Mouse (Mus musculus): ENCODE data around the gene Lmf1. TPM values are rescaled to one million over a fixed set of nuclear protein-coding genes. Genes with fewer than 3 reads are reported as not detected.

Gene Lmf1
- total RNA-seq, 4 experiments from 2014 or later, result 10.4 to 14.1 (median 10.8) TPM

DNA sequence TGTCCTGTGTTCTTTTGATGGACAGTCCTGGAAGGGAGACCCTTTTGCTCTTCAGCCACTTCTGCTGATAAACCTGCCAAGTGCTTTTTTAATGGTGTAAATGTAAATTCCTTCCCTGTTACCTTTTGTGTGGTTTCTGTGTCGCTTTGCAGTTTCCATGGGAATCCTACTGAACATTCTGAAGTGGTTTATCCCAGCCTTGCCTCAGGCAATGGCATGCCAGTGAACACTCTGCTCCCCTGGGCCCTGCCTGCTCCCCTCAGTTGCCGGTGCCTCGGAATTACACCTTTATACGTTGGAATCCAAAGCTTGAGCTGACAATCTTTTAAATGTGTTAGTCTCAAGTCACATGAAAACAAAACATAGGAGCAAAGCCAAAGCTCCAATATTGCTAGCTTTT, 62.1 kb downstream of the Lmf1 start:
- DNase-seq (ENCODE audit: low spot score in 2 of 2), result no peak

DNA sequence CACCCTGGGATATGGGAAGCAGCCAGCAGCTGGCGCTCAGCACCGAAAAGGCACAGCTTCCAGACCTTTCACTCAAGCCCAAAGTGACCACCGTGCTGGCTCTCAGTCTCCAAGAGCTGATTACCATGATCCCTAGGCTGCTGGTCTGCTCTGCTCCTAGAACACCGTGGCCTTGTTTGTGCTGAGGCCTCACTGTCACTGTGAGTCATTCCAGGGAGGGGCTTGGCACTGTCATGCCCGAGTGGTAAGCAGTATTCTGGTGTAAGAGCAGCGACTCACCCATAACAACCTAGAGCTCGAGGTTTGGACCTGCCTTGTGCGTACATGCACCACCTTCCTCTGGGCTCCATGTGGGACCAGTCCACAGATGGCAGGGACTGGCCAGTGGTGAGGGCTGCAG, 63.1 kb downstream of the Lmf1 start:
- DNase-seq (ENCODE audit: low spot score in 2 of 2), result peak; percentile 33 to 35

DNA sequence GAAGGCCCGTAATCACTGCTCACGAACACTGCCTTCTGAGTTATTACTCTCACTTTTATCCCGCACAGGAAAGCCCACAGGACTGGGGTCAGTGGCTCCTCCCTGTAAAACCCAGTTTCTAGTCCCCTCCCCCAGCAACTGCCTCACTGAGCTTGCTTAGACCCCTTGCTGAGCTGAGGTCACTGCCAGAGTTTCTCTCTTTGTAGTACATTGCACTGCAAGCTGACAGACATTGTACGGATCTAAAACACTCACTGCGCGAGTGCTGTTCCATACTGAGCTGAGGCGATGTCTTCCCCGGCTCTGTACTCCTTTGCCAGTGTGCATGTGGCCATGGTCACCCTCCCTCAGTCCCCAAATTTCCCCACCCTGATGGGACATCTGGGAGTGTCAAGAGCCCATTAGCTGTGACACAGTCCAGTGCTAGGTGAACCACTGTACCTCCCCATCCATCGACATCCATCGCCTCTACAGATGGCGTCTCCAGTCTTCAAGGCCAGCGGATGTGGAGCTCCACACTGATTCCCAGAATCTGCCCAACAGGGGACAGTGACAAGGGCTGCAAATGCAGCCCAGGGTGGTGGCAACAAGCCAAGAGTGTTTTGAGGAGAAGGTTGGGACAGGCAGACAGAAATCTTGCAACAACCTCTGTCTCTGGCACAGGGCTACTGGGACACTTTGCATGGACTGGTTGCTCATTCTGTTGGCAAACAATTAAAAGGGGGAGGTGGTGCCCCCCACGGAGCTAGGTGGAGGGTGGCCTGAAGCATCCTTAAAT, 64.8 kb downstream of the Lmf1 start:
- DNase-seq (ENCODE audit: low spot score in 2 of 2), result no peak

DNA sequence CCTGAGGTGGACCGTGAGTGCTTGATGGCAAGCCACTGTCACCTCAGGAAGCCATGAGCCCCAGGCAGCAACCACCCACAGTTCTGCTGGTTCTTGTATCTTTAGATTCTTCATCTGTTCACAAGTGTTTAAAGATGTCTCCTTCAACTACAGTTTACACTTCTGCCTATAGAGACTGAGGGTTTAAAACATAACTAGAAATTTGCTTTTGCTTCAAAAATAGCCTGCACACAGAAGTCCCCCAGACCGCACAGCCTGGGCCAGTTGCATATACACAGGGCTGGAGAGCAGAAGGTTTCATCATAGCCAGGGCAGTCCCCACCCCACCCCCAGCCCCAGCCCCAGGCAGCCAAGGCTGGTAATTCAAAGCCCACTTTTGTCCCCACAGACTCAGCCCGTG, 65.9 kb downstream of the Lmf1 start:
- DNase-seq (ENCODE audit: low spot score in 2 of 2), result no peak

DNA sequence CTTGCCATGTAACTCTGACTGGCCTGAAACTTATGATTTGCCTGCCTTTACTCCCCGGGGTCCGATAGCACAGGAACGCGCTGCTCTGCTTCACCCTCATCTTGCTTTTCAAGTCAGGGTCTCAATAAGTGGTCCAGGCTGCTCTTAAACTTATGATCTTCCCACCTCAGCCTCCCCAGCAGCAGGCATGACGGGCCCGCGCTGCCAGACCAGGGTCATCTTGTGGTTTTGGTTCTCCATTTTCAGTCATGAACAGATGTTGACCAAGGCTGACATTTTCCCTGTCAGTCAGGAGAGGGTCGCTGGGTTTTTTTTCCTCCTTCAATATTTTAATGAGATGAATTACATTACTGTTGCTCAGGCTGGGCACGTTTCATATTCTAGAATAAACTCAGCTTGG, 66.8 kb downstream of the Lmf1 start:
- no peak for DNase-seq (ENCODE audit: low spot score in 2 of 2)

DNA sequence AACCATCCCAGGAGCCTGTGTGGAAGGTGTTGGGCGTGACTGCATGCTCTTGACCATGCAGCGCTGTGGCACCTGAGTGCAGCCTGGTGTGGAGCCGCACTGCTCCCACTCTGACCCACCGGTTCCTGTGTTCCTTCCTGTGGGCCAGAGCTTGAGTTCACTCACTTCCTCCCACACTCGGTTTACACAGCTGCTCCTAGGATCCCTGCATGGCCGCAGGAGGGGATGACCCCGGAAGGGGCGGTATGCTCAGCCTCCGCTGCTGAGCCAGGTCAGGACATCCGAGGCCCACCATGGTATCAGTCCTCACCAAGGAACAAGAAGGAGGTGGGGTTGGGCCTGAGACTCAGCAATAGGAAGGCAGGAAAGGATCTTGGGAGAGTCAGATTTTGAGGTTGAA, 69.0 kb downstream of the Lmf1 start:
- DNase-seq (ENCODE audit: low spot score in 2 of 2), result no peak

DNA sequence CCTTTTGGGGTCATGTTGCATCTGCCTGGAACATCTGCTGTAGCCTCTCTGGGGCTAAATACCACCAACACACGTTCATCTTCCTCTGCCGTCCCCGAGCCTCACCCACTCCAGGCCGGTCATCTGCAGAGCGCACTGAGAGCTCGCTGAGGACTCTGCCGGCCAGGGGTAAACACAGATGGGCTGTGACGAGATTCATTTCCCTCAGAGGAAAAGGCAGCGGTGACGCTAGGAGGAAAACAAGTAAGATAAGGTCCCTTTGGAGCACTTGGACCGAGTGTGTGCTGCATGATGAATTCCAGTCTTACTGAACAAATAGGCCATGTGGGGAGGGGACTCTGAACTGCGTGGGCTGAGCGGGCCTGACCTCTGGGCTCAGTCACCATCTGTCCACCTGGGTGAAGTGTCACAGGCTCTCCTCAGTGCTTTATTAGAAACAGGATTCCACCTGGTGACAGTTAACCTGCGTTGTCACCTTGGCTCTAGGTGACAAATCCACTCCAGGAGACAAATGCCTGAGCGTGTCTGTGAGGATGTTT, 69.9 kb downstream of the Lmf1 start:
- no peak for DNase-seq (ENCODE audit: low spot score in 2 of 2)

DNA sequence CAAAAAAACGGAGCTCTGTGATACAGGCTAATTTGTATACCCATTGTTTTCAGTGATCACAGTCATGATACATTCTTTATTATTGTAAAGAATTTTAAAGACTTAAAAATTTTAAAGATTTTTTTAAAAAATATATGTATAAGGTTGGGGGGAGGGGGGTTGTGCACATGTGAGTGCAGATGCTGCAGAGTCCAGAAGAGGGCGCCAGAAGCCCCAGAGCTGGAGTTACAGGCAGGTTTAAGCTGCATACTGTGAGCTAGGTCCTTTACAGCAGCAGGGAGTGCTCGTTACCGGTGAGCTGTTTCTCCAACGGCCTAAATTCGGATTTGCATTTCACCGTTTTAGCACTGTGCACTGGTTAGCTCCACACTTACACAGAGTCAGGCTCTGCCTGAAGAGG, 71.8 kb downstream of the Lmf1 start:
- DNase-seq (ENCODE audit: low spot score in 2 of 2), result no peak

DNA sequence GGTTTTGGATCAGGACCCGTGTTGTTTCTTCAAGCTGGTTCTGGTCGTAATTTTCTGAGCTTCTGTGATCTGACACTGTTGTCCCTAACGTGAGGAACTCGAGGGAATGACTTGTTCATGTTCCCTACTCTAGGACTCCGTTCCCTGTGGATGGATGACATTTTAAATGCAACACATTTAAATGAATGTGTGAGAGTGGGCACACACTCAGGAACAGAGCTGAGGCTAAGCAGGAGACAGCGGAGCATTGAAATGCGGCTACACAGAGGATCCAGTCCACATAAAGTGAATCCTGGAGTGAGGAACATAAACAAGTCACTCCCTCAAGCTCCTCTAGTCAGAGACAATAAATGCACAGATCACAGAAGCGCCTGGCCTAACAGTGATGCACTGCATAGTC, 73.4 kb downstream of the Lmf1 start:
- DNase-seq (ENCODE audit: low spot score in 2 of 2), result no peak

DNA sequence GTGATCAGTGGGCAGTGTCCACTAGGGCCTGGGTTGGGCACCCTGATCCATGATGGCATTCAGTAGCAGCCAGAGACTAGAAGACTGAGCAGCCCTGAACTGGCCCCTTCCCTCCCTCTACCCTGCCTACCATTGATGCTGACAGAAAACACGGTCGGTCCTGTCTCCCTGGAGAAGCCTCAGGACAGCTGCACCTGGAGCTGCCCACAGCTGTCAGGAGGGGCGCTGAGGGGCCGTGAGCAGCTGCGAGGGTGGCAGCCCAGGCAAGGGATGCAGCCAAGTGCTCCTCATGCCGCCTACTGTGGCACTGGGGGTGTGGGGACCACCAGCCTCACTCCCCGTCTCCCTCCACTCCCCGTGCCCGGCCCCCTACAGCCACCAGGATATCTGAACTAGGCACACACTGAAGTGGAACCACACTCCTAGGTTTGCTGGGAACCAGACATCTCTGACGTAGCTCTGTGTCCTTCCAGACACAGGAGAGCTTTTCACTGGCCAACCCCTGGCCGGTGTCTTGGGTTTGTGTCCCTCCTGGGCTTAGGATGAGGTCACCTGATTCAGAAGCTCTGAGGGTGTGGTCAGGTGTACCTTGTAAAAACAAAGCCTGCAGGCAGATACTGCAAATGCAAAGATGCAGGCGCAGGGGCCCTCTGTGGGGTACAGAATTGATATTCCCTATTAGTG, 77.4 kb downstream of the Lmf1 start:
- DNase-seq (ENCODE audit: low spot score in 2 of 2), result no peak

DNA sequence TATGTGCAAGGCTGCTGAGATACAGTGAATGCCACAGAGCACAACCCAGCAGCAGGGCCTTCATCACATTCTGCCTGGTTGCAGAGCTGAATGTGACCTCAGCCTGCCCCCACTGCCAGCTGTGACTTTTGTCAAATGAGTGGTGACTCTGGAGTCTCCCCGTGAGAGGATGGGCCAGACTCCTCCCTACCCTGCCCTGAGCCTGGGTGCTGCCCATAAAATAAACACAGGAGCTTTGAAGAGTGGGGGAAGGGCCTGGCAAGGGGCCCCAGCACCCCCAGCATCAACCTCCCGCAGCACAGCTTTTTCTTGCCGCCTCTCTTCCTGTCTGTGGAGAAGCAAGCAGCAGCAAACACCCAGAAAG, 77.9 kb downstream of the Lmf1 start:
- no peak for DNase-seq (ENCODE audit: low spot score in 2 of 2)

DNA sequence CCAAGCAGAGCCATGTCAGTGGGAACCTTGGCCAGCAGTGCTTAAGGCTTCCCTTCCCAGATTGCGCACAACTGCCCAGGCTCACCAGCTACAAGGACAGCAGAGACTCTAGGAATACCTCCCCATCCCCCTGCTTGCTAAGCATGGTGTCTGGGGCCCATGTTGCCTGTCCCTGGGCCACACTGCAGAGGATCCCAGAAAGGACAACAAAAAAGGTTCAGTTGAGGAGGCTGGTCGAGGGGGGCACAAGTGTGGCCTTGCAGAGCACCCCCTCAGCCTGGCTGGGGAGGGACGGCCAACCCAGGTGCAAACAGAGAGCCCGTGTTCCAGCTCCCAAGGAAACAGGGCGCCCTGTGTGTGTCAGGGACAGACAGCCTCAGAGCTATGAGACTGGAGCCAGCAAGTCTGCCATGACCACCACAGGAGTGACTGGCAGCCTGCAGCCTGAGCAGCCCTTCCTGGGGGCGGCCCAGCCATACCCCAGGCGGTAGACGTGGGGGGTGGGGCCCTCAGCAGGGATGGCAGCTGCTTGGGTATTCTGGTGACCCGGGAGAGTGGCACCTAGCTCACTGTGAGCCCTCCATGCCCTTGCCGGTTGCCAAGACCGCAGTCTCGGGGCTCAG, 84.4 kb downstream of the Lmf1 start:
- DNase-seq (ENCODE audit: low spot score in 2 of 2), result no peak

DNA sequence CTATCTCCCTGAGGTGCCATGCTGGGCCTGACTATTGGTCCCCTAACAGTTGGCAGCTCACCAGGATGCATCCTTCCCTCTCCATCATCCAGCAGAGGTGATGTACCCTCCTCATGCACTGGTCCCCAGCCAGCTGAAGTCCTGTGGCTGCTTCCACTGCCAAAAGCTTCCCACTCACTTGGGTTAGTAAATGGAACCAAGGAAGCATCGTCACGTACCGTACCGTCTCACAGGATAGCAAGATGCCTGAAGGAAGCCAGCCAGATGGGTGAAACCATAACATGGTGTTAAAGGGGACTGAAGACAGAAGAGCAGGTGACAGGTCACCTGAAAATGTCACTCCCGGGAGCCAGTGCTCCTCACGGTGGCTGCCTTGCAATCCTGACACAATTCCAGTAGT, 86.6 kb downstream of the Lmf1 start:
- DNase-seq (ENCODE audit: low spot score in 2 of 2), result no peak

DNA sequence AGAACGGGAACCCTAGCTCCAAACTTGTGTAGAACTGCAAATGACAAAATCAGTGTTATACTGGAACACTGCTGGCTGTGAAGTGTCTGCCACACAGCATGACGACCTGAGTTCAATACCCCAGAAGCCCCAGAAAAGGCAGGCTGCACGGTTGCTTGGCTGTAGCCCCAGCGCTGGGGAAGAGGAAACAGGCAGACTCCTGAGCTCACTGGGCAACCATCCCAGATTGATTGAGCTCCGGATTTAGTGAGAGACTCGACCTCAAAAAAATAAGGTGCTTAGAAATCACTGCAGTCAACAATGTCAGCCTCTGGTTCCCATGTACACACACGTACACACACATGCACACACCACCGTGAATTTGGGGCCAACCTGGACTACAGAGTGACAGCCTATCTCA, 87.0 kb downstream of the Lmf1 start:
- no peak for DNase-seq (ENCODE audit: low spot score in 2 of 2)

DNA sequence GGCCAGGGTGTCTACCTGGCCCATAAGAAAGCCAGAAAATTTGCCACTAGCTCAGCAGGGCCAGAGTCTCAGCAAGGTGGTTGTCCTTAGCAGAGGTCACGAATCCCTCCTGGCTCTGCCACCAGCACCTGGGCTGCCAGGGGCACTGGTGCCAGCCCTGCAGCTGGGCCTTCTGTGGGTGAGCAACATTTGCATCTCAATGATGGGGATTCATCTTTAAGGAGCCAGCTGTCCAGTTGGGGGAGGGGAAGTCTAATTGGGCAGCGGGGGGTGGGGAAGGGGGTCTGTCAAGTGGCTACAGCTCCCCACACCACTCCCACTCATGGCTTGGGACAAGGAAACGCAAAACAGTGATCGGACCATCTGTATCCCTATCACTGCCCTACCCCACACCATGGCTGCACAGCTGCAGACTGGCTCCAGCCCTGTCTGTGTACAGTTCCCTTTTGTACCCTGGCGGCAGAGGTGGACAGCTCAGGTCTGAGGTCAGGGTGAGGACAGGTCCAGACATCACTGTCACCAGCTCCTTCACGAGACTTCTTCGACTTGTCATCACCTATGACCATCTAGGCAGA, 89.7 kb downstream of the Lmf1 start:
- DNase-seq (ENCODE audit: low spot score in 2 of 2), result no peak

DNA sequence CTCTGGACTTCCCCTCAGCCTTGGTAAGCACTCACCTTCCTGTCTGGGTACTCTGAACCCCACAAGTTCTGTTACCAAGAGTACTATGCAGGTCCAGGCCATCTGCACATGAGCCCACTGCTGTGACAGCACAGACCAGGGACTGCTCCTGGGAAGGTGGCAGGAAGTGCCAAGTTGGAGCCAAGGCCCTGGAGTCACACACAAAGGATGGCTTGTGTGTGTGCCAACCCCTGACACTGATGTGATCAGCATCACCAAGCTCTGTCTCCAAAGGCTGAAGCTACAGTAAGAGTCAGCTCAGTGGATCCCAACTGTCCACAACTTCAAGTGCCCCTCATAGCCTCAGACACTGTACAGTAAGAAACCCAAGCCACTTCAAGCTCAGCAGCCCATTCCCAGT, 94.1 kb downstream of the Lmf1 start:
- DNase-seq (ENCODE audit: low spot score in 2 of 2), result no peak

DNA sequence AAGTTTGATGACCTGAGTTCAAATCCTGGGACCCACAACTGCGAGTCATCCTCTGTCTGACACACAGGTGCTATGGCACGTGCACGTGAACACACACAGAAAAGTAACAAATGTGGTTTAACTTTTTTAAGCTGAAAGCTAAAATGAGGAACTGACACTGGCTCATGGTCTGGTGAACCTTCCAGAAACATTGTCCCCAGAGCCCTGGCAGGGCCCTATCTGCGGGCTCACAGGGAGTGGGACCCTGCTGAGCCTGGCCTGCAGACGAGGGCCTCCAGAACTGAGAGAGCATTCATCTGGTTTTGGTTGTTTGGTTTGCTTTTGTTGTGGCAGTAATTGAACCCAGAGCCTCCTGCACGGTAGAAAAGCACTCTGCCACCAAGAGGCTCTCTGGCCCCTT, 99.1 kb downstream of the Lmf1 start:
- DNase-seq (ENCODE audit: low spot score in 2 of 2), result no peak

DNA sequence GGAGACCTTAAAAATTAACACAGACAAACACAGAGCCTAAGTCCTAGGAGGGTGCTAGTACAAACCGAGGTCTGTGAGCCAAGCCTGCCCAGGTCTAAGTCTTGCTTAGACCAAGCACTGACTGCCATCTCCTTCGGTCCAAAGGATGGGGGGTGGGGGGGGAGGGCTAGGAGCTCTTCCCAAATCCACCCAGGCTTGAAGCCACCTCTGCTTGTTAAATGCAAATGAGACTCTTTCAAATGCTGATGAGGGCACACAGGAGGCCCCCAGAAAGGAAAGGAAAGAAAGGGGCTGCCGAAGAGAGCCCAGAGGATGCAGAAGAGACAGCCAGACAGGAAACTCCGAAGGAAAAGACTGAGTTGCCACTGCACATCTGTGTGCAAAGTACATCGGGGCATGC, 100.9 kb downstream of the Lmf1 start:
- DNase-seq (ENCODE audit: low spot score in 2 of 2), result no peak

DNA sequence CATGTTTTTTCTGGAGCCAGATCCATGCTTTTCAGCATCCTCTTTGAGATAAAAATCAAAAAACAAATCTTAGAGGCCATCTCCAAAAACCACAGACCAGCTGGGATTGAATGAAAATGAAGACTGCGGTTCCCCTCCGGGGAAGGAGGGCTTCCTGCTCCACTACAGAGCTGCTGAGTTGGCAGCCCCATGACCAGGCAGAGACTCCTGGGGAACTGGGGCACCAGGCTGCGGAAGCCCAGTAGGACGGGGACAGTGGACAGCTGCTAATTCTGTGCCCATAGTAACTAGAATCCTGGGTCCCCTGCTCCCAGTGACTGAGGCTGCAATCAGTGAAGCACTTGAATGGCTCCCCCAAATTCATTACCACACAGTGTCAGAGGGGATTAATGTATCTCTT, 102.8 kb downstream of the Lmf1 start:
- no peak for DNase-seq (ENCODE audit: low spot score in 2 of 2)

DNA sequence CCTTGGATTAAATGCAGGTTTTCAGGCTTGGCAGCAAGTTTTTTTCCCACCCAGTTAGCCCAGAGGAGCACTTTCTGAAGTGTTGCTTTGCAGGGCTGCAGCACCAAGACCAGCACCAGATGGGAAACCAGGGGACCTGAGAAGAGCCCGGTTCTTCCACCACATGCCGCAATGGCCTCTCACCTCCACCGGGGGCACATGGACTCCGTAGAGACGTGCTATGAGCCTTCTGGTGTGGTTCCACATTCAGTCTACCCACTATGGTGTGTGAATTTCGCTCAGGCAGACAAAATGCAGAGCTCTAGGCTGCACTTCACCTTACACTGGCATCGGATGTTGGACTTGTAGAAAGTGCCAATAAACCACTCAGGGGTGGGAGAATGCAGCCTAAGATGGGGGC, 107.4 kb downstream of the Lmf1 start:
- DNase-seq (ENCODE audit: low spot score in 2 of 2), result no peak

DNA sequence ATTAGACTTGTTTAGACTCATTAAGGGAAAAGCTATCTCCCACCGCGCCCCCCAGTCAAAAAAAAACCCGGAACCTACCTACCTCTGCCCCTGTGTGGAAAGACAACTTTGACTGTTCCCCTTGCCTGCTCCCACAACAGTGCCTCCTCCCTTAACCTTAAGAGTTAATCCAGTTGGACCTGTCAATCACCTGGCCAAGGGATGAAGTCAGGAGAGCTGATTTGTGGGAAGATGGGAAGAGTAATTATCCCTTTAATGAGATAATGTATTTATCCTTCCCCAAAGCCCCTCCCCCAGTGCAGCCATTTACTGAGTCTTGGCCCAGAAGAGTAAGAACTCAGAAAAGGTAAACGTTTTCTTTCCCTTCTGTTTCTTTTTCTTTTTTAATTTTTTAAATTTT, 110.0 kb downstream of the Lmf1 start:
- no peak for DNase-seq (ENCODE audit: low spot score in 2 of 2)

DNA sequence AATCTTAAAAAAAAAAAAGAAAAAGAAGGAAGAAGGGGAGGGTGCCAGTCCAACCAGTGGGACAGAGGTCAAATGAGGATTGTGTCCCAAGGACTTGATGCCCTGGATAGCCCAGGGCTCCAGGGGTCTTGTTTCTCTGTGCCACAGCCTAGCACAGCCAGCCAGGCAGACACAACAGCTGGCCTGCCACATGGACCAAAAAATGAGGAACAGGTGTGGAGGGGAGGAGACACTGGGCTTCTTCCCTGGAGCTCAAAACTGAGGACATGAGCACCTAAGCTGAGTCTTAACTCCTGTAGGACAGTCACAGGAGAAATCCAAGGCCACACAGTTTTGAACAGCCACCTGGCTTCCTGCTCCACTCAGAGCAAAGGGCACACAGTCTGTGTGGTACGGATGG, 117.4 kb downstream of the Lmf1 start:
- DNase-seq (ENCODE audit: low spot score in 2 of 2), result no peak
